Mouse (Mus musculus): ENCODE data around the gene Aaed1.

Gene Aaed1

GRCm38 (mm10) chr13:64248161-64248774, 64.2 kb downstream of the Aaed1 start:
- DNase-seq = peak; percentile 74

GRCm38 (mm10) chr13:64246106-64246505, 66.4 kb downstream of the Aaed1 start:
- peak; percentile 61 for DNase-seq

GRCm38 (mm10) chr13:64244685-64245261, 67.7 kb downstream of the Aaed1 start:
- DNase-seq = no peak

- DNase-seq = no peak
Observed at GRCm38 (mm10) chr13:64242721-64243120, 69.8 kb downstream of the Aaed1 start.

DNA sequence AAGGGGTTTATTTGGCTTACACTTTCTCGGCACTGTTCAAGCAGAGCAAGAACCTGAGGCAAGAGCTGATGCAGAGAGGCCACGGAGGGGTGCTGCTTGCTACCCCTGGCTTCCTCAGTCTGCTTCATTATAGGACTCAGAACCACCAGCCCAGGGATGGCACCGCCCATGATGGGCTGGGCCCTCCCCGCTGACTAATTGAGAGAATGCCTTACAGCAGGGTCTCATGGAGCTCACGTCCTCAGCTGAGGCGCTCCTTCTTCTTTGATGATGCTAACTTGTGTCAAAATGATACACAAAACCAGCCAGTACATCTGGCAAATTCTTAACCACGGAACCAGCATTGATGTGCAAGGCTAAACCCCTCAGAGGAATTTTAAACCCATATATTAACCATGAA, 71.9 kb downstream of the Aaed1 start:
- DNase-seq = no peak

- DNase-seq = no peak
Observed at GRCm38 (mm10) chr13:64237681-64238157, 74.8 kb downstream of the Aaed1 start.

GRCm38 (mm10) chr13:64237000-64237680, 75.4 kb downstream of the Aaed1 start:
- no peak for DNase-seq

GRCm38 (mm10) chr13:64235777-64236176, 76.7 kb downstream of the Aaed1 start:
- no peak for DNase-seq

DNA sequence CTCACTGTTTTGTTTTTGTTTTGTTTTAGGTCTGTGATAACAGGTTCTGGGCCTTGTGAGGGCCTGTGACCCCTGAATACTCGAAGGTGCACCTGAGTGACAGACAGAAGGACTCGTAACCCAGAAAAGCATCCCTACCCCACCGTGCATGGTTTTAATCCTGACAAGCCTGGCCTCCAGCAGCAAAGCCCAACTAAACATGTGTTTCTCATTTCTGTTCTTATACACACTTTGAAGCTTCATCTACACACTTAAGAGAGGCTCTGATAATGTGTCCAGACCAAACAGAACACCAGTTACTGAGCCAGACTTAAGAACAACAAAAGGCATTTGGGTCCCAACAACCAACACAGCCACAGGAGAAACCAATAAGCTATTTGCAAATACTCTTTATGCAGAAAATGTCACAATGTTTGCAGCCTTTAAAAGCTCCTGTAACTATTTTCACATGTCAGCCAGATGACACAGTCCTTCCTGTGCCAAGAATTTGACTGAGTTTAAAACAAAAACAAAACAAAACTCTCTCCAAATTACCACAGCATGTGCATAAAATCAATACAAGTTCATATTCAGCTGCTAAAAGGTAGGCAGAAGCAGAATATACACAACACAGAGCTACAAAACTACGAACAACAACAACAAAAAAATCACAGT, 77.3 kb downstream of the Aaed1 start:
- DNase-seq = no peak

DNA sequence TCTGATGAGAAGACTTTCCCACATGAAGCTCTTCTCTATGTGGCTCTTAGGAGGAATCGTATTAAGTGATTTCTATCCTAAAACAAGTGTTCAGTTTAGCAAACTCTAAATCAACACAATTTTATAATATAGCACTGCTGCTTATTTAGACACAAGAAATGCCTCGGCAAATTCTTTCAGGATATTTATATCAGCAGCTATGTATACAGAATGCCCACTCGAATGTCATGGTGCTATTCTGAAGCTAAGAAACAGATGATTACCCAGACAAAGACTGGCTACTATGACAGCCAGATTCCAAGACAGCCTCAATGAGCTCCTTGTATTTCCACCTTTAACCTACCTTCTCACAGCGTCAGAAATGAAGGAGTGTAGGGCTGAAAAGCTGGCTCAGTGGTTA, 79.4 kb downstream of the Aaed1 start:
- DNase-seq = no peak

DNA sequence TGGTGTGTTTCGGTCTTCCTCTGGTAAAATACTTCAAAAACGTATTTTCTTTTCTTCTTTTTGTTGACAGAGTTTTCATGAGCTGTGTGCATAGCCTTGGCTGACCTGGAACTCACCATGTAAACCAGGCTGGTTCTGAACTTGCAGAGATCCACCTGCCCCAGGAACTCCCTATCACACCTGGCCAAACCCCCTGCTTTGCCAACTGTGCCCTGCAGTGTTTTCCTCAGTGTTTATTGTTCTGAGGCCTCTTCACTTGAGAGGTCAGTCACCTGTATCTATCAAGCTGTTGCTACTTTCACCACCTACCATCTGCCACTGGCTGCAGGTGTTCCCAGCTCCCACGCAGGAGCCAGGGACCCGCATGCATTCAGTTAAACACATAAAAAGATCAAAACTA, 85.8 kb downstream of the Aaed1 start:
- DNase-seq = no peak

GRCm38 (mm10) chr13:64225738-64226137, 86.8 kb downstream of the Aaed1 start:
- no peak for DNase-seq
